Mouse (Mus musculus) liver, postnatal 0 days (tissue): Measurements from ENCODE around the gene Gm8994. TPM values are rescaled to one million over a fixed set of nuclear protein-coding genes. Genes with fewer than 3 reads are reported as not detected.

Source experiments
- ATAC-seq: fragments of 200-750 bp; cut with Nextera tagmentation; 2 replicates; pipeline ENCODE4 v1.8.0; 2017; ENCODE audit warnings: mild to moderate bottlenecking, moderate library complexity
- DNase-seq: peaks from one replicate; pipeline ENCODE4 v3.0.0-alpha.2; 2016
- H3K27ac ChIP-seq: fragments of 300-500 bp; sonication (generic); 2 replicates; pipeline ENCODE4 v1.5.1; 2014; ENCODE audit warnings: antibody characterized with exemption, moderate library complexity, mild to moderate bottlenecking, low read depth
- H3K27me3 ChIP-seq: fragments of 300-500 bp; sonication (generic); 2 replicates; pipeline ENCODE4 v1.6.1; 2014; ENCODE audit warnings: low read length, control low read depth, mixed read lengths; ENCODE audit not compliant: insufficient read depth
- H3K36me3 ChIP-seq: fragments of 300-500 bp; sonication (generic); replicated peaks from 2 replicates; pipeline ENCODE4 v1.6.1; 2014; ENCODE audit warnings: mild to moderate bottlenecking, control low read depth, low read length, moderate library complexity, mixed read lengths; ENCODE audit not compliant: insufficient read depth
- H3K4me1 ChIP-seq: fragments of 300-500 bp; sonication (generic); 2 replicates; pipeline ENCODE4 v1.6.1; 2014; ENCODE audit warnings: antibody characterized with exemption, mild to moderate bottlenecking, control low read depth; ENCODE audit not compliant: insufficient read depth
- H3K4me2 ChIP-seq: fragments of 300-500 bp; sonication (generic); 2 replicates; pipeline ENCODE4 v1.6.1; 2014; ENCODE audit warnings: low read depth, mild to moderate bottlenecking, low read length, moderate library complexity, mixed read lengths
- H3K4me3 ChIP-seq: fragments of 300-500 bp; sonication (generic); 2 replicates; pipeline ENCODE4 v1.5.1; 2014; ENCODE audit warnings: low read depth, low read length
- H3K9ac ChIP-seq: fragments of 300-500 bp; sonication (generic); replicated peaks from 2 replicates; pipeline ENCODE4 v1.6.1; 2014; ENCODE audit warnings: mild to moderate bottlenecking, moderate library complexity
- H3K9me3 ChIP-seq: fragments of 300-500 bp; sonication (generic); 2 replicates; pipeline ENCODE4 v1.6.1; 2016; ENCODE audit warnings: mild to moderate bottlenecking, control low read depth, low read length, mixed read lengths
- CTCF ChIP-seq: sonication (generic); IDR thresholded peaks from 2 replicates; pipeline ENCODE4 v1.5.1; 2016; ENCODE audit warnings: antibody characterized with exemption, low read depth
- EP300 ChIP-seq: IDR thresholded peaks from 2 replicates; pipeline ENCODE4 v1.6.1; 2016; ENCODE audit warnings: antibody characterized with exemption, low read depth, mild to moderate bottlenecking
- WGBS: fragments of 180-500 bp; shearing (Covaris S2); extraction: QIAGEN DNeasy Blood & Tissue Kit; methylation state at CpG from one replicate; pipeline ENCODE4 v1.1.7; 2014; ENCODE audit not compliant: insufficient replicate concordance; 5-methylcytosine and 5-hydroxymethylcytosine counted together
- polyA plus RNA-seq: library from polyadenylated mRNA; unstranded; fragments of >200 nt; fragmentation: Nextera tagmentation; extraction: Ambion mirVana; gene quantifications from 2 replicates; pipeline ENCODE4 v1.2.1, GENCODE M21; 2015

Gene Gm8994
- polyA plus RNA-seq, 1 experiment from 2014 or later, result not detected

GRCm38 (mm10) chr6:136347053-136347452, 19.7 kb downstream of the Gm8994 start:
- no peak for ATAC-seq
- H3K4me3 ChIP-seq, result no peak overlapping the region
- no peak overlapping the region for H3K9ac ChIP-seq
- H3K27me3 ChIP-seq, result no peaks in the 10 kb centered on the region
- no peaks in the 10 kb centered on the region for H3K9me3 ChIP-seq
- no peak overlapping the region for H3K27ac ChIP-seq
- no peak overlapping the region for H3K4me2 ChIP-seq
- 61% methylated on average over 5 of the region's 5 CpGs for WGBS
- TF ChIP-seq CTCF (no peak), EP300 (no peak)
- no peaks in the 10 kb centered on the region for H3K4me1 ChIP-seq
- H3K36me3 ChIP-seq, result no peaks in the 10 kb centered on the region
- no peak for DNase-seq

- ATAC-seq, result no peak
- TF ChIP-seq CTCF (no peak), EP300 (no peak)
- Histone ChIP-seq H3K4me3 (no peak overlapping the region), H3K9ac (no peak overlapping the region), H3K27ac (no peak overlapping the region), H3K9me3 (no peaks in the 10 kb centered on the region), H3K4me1 (no peaks in the 10 kb centered on the region), H3K4me2 (no peak overlapping the region), H3K27me3 (no peaks in the 10 kb centered on the region), H3K36me3 (no peaks in the 10 kb centered on the region)
- no peak for DNase-seq
- WGBS, result 51% methylated on average over 9 of the region's 9 CpGs
These were observed 20.3 kb downstream of the Gm8994 start for GRCm38 (mm10) chr6:136347631-136348030.

- ATAC-seq, result no peak
- H3K27ac ChIP-seq, result no peak overlapping the region
- H3K9me3 ChIP-seq, result no peaks in the 10 kb centered on the region
- no peaks in the 10 kb centered on the region for H3K27me3 ChIP-seq
- no peaks in the 10 kb centered on the region for H3K4me1 ChIP-seq
- no peak overlapping the region for H3K4me2 ChIP-seq
- WGBS, result 44% methylated on average over 11 of the region's 11 CpGs
- H3K36me3 ChIP-seq, result no peaks in the 10 kb centered on the region
- no peak overlapping the region for H3K9ac ChIP-seq
- H3K4me3 ChIP-seq, result no peak overlapping the region
- DNase-seq, result peak; percentile 54
- TF ChIP-seq EP300, result no peak
- peak; percentile 71 for TF ChIP-seq CTCF
These were observed 26.3 kb downstream of the Gm8994 start for GRCm38 (mm10) chr6:136353399-136354184.

- Histone ChIP-seq H3K4me3 (no peak overlapping the region), H3K27me3 (no peaks in the 10 kb centered on the region), H3K4me1 (no peaks in the 10 kb centered on the region), H3K9me3 (no peaks in the 10 kb centered on the region), H3K36me3 (no peaks in the 10 kb centered on the region), H3K27ac (no peak overlapping the region), H3K9ac (no peak overlapping the region), H3K4me2 (no peak overlapping the region)
- DNase-seq (no peak), ATAC-seq (no peak)
- 80% methylated on average over 5 of the region's 5 CpGs for WGBS
- TF ChIP-seq EP300, result no peak
- no peak for TF ChIP-seq CTCF
These were observed 31.1 kb downstream of the Gm8994 start for GRCm38 (mm10) chr6:136358471-136358870.

- H3K9me3 ChIP-seq, result no peaks in the 10 kb centered on the region
- no peak for ATAC-seq
These were observed 36.0 kb downstream of the Gm8994 start for GRCm38 (mm10) chr6:136363313-136363712.

GRCm38 (mm10) chr6:136364008-136364407, 36.7 kb downstream of the Gm8994 start:
- H3K4me3 ChIP-seq, result no peak overlapping the region
- no peaks in the 10 kb centered on the region for H3K27me3 ChIP-seq
- no peaks in the 10 kb centered on the region for H3K4me1 ChIP-seq
- ATAC-seq (no peak), DNase-seq (no peak)
- H3K4me2 ChIP-seq, result no peak overlapping the region
- H3K9me3 ChIP-seq, result no peaks in the 10 kb centered on the region
- H3K27ac ChIP-seq, result no peak overlapping the region
- H3K36me3 ChIP-seq, result no peaks in the 10 kb centered on the region
- H3K9ac ChIP-seq, result no peak overlapping the region
- TF ChIP-seq EP300 (no peak), CTCF (no peak)
- WGBS, result 71% methylated on average over 4 of the region's 4 CpGs

More at GRCm38 (mm10) chr6:136363313-136363712, 36.0 kb downstream of the Gm8994 start:
- DNase-seq, result no peak
- TF ChIP-seq CTCF (no peak), EP300 (no peak)
- Histone ChIP-seq H3K9ac (no peak overlapping the region), H3K4me1 (no peaks in the 10 kb centered on the region), H3K36me3 (no peaks in the 10 kb centered on the region), H3K27ac (no peak overlapping the region), H3K27me3 (no peaks in the 10 kb centered on the region), H3K4me3 (no peak overlapping the region), H3K4me2 (no peak overlapping the region)
- 81% methylated on average over 8 of the region's 8 CpGs for WGBS
